Mouse (Mus musculus) myocyte (in vitro differentiated cells): ENCODE data around the gene Mapk14. TPM values are rescaled to one million over a fixed set of nuclear protein-coding genes. Genes with fewer than 3 reads are reported as not detected.

Experiments used
- H3K27me3 ChIP-seq: one replicate; pipeline ENCODE4 v1.6.1; 2011; ENCODE audit not compliant: control insufficient read depth, insufficient read depth, insufficient read length
- H3K36me3 ChIP-seq: one replicate; pipeline ENCODE4 v1.6.1; 2011; ENCODE audit not compliant: control insufficient read depth, insufficient read depth
- H3K4me2 ChIP-seq: one replicate; pipeline ENCODE4 v1.6.1; 2011; ENCODE audit warnings: low read depth, control low read depth
- H3K4me3 ChIP-seq: one replicate; pipeline ENCODE4 v1.5.1; 2011; ENCODE audit warnings: mild to moderate bottlenecking, control low read depth, moderate library complexity
- H3K79me2 ChIP-seq: one replicate; pipeline ENCODE4 v1.6.1; 2011; ENCODE audit not compliant: control insufficient read depth, insufficient read depth
- H3ac ChIP-seq: one replicate; pipeline ENCODE4 v1.6.1; 2011; ENCODE audit not compliant: control insufficient read depth, insufficient read length
- CEBPB ChIP-seq: IDR thresholded peaks from 2 replicates; pipeline ENCODE4 v1.6.1; 2011; ENCODE audit warnings: mild to moderate bottlenecking, moderate library complexity; ENCODE audit not compliant: poor library complexity, insufficient read depth, severe bottlenecking
- E2F4 ChIP-seq: IDR thresholded peaks from one replicate; pipeline ENCODE4 v1.6.1; 2011; ENCODE audit warnings: mild to moderate bottlenecking, control low read depth, moderate library complexity; ENCODE audit not compliant: insufficient read depth
- MAX ChIP-seq: IDR thresholded peaks from one replicate; pipeline ENCODE4 v1.6.1; 2011; ENCODE audit warnings: low read depth, mild to moderate bottlenecking, control low read depth
- MYOD1 ChIP-seq, 3 experiments: IDR thresholded peaks; one replicate each; pipeline ENCODE4 v1.6.1; 2011; ENCODE audit warnings: control low read depth in 2 of 3, low read depth in 2 of 3, mild to moderate bottlenecking in 2 of 3, moderate library complexity in 1 of 3; ENCODE audit not compliant: insufficient read length in 2 of 3, control insufficient read depth in 1 of 3
- MYOG ChIP-seq, 3 experiments: IDR thresholded peaks; one replicate each; pipeline ENCODE4 v1.6.1; 2011; ENCODE audit warnings: control low read depth in 2 of 3, low read depth in 2 of 3, mild to moderate bottlenecking in 2 of 3; ENCODE audit not compliant: insufficient read length in 2 of 3, control insufficient read depth in 1 of 3, insufficient read depth in 1 of 3
- POLR2A ChIP-seq: IDR thresholded peaks from one replicate; pipeline ENCODE4 v1.6.1; 2011; ENCODE audit warnings: low read depth, mild to moderate bottlenecking, control low read depth, moderate library complexity; ENCODE audit not compliant: insufficient read length
- POLR2AphosphoS2 ChIP-seq: IDR thresholded peaks from one replicate; pipeline ENCODE4 v1.6.1; 2011; ENCODE audit warnings: low read depth, control low read depth; ENCODE audit not compliant: insufficient read length
- REST ChIP-seq: IDR thresholded peaks from one replicate; pipeline ENCODE4 v1.6.1; 2011; ENCODE audit warnings: mild to moderate bottlenecking, control low read depth, moderate library complexity; ENCODE audit not compliant: insufficient read depth, insufficient read length
- SRF ChIP-seq: IDR thresholded peaks from one replicate; pipeline ENCODE4 v1.6.1; 2011; ENCODE audit warnings: low read depth; ENCODE audit not compliant: control insufficient read depth, insufficient read length
- TCF12 ChIP-seq: IDR thresholded peaks from one replicate; pipeline ENCODE4 v1.6.1; 2011; ENCODE audit warnings: mild to moderate bottlenecking, control low read depth; ENCODE audit not compliant: poor library complexity, insufficient read depth, severe bottlenecking
- TCF3 ChIP-seq: IDR thresholded peaks from one replicate; pipeline ENCODE4 v1.6.1; 2011; ENCODE audit warnings: low read depth, control low read depth; ENCODE audit not compliant: insufficient read length
- USF1 ChIP-seq: IDR thresholded peaks from one replicate; pipeline ENCODE4 v1.6.1; 2011; ENCODE audit warnings: low read depth, mild to moderate bottlenecking, control low read depth, moderate library complexity
- polyA plus RNA-seq: library from polyadenylated mRNA; unstranded; fragments of >200 nt; fragmentation: generic; extraction: Trizol; gene quantifications from one replicate; pipeline ENCODE4 v1.2.1, GENCODE M21; 2012; ENCODE audit warnings: missing spikeins

Gene Mapk14
- 34.6 TPM for polyA plus RNA-seq

DNA sequence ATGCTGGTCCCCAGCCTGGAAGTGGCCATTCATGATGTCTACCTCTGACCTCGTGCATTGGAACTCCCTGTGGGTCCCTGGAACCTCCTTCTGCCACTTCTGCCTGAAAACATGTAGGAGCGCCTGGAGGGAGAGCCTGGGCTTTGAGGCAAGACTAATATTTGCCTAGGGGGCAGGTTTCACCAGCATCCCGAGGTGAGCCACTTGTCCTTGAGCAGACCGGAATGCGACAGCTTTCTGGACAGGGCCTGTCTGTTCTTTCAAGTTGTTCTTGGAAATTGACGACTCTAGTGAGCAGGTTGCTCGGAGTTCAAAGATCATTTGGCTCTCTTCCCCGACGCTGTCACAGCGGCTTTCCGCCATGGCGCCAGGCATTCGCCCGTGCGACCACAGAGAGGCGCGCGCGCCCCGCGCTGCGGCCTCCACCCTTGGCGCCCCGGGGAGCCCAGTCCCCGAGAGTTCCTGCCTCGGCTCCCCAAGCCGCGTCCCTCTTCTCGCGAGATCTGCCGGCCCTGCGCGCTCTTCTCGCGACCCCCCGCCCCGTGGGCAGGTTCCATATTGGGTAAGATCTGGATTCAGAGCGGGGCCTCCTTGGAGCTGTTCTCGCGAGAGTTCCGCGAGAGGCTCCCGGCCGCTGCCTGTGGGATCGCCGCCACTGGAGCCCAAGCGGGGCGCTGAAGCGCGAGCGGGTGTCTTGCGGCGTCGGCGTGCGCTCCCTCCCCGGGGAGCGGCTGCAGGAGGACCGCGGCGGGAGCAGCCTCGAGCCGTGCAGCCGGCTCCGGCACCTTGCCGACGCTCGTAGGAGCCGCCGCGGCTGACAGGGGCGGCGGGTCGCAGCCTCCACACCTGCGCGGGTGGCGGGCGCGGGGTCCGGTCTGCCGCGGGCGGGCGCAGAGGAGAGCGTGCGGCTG lies at the start of gene Mapk14:
Mapk14 (plus strand) TSS at position 554 of the 911 bp plus-strand sequence.
- TF ChIP-seq USF1: no peak
- peak; percentile 83 for TF ChIP-seq SRF
- TF ChIP-seq MAX: no peak
- TF ChIP-seq MYOG (IDR thresholded peaks at IDR 0.05; ENCODE audit: control insufficient read depth in 1 of 3, insufficient read depth in 1 of 3, insufficient read length in 2 of 3, low read depth in 2 of 3): peak in 1 of 3 experiments; percentile 2
- TF ChIP-seq E2F4: no peak
- no peak for TF ChIP-seq TCF3
- no peak for TF ChIP-seq CEBPB
- TF ChIP-seq POLR2AphosphoS2: peak; percentile 94
- TF ChIP-seq POLR2A: peak; percentile 96
- no peak for TF ChIP-seq MYOD1 (IDR thresholded peaks at IDR 0.05; ENCODE audit: control insufficient read depth in 1 of 3, insufficient read length in 2 of 3, low read depth in 2 of 3)
- TF ChIP-seq TCF12: no peak
- no peak for TF ChIP-seq REST
- no peaks in the 10 kb centered on the region for H3K36me3 ChIP-seq

DNA sequence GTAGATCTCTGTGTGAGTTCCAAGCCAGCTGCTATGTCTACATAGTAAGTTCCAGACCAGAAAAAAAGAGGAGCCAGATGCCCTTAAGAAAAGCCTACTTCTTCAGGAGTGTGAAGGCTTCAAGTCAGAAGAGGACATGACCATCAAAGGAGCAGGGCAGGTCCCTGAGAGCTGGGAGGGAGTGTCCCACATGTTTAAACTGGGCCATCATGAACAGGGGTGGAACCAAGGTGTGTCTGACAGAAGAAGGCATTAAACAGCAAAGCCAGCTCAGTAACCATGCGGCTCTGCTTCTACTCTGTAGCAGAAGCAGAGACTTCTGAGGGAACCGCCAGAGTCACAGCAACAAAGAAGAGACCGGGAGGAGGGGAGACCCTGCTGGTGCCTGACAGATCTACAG lies 47.4 kb upstream of the Mapk14 start:
- TF ChIP-seq MAX (no peak), MYOD1 (IDR thresholded peaks at IDR 0.05; ENCODE audit: control insufficient read depth in 1 of 3, insufficient read length in 2 of 3, low read depth in 2 of 3) (no peak), POLR2A (no peak), TCF12 (no peak), POLR2AphosphoS2 (no peak), E2F4 (no peak), SRF (no peak), USF1 (no peak), MYOG (IDR thresholded peaks at IDR 0.05; ENCODE audit: control insufficient read depth in 1 of 3, insufficient read depth in 1 of 3, insufficient read length in 2 of 3, low read depth in 2 of 3) (no peak), CEBPB (no peak), TCF3 (no peak), REST (no peak)
- Histone ChIP-seq H3ac (no peak overlapping the region), H3K4me3 (no peak overlapping the region), H3K27me3 (peaks cover 40% of the 10 kb centered on the region), H3K4me2 (no peak overlapping the region), H3K79me2 (no peaks in the 10 kb centered on the region), H3K36me3 (no peaks in the 10 kb centered on the region)

More for the DNA sequence above, at the start of gene Mapk14:
- Histone ChIP-seq H3ac (peak within 1 kb of the TSS; percentile 65), H3K4me3 (peak within 1 kb of the TSS; percentile 60), H3K27me3 (no peaks in the 10 kb centered on the region), H3K4me2 (peak within 1 kb of the TSS; percentile 96), H3K79me2 (peaks cover 42% of the 10 kb centered on the region)

GRCm38 (mm10) chr17:28644112-28644511 lies 47.0 kb upstream of the Mapk14 start:
- Histone ChIP-seq H3ac (no peak overlapping the region), H3K36me3 (no peaks in the 10 kb centered on the region), H3K4me3 (no peak overlapping the region), H3K4me2 (no peak overlapping the region), H3K27me3 (peaks cover 38% of the 10 kb centered on the region), H3K79me2 (no peaks in the 10 kb centered on the region)
- TF ChIP-seq CEBPB: no peak
- TF ChIP-seq E2F4: no peak
- TF ChIP-seq MYOG (IDR thresholded peaks at IDR 0.05; ENCODE audit: control insufficient read depth in 1 of 3, insufficient read depth in 1 of 3, insufficient read length in 2 of 3, low read depth in 2 of 3): no peak
- TF ChIP-seq REST: no peak
- no peak for TF ChIP-seq TCF12
- TF ChIP-seq TCF3: no peak
- TF ChIP-seq POLR2AphosphoS2: no peak
- no peak for TF ChIP-seq SRF
- no peak for TF ChIP-seq MYOD1 (IDR thresholded peaks at IDR 0.05; ENCODE audit: control insufficient read depth in 1 of 3, insufficient read length in 2 of 3, low read depth in 2 of 3)
- TF ChIP-seq USF1: no peak
- TF ChIP-seq POLR2A: no peak
- TF ChIP-seq MAX: no peak

DNA sequence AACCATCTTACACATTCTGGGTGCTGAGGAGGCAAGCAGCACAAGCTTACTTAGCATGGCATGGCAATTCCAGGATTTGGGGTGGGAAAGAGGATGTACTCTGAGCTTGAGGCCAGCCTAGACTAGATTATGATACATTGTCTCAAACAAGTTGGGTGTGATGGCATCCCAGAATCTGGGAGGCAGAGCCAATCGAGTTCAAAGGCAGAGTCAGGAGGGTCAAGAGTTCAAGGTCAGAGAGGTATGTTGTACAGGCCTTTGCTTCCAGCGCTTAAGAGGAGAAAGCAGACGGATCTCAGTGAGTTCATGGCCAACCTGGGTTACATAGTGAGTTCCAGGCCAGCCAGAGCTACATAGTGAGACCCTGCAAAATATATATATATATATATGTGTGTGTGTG lies 44.9 kb upstream of the Mapk14 start:
- no peak overlapping the region for H3K4me3 ChIP-seq
- no peaks in the 10 kb centered on the region for H3K36me3 ChIP-seq
- H3K4me2 ChIP-seq: no peak overlapping the region
- H3ac ChIP-seq: no peak overlapping the region
- TF ChIP-seq USF1 (no peak), E2F4 (no peak), MYOD1 (IDR thresholded peaks at IDR 0.05; ENCODE audit: control insufficient read depth in 1 of 3, insufficient read length in 2 of 3, low read depth in 2 of 3) (no peak), MYOG (IDR thresholded peaks at IDR 0.05; ENCODE audit: control insufficient read depth in 1 of 3, insufficient read depth in 1 of 3, insufficient read length in 2 of 3, low read depth in 2 of 3) (no peak), REST (no peak), TCF3 (no peak), POLR2AphosphoS2 (no peak), TCF12 (no peak), CEBPB (no peak), POLR2A (no peak), MAX (no peak)
- H3K79me2 ChIP-seq: no peaks in the 10 kb centered on the region
- peaks cover 33% of the 10 kb centered on the region for H3K27me3 ChIP-seq
